Mouse (Mus musculus) midbrain, embryonic 11.5 days (tissue): ENCODE measurements around the gene Pnkp. TPM values are rescaled to one million over a fixed set of nuclear protein-coding genes. Genes with fewer than 3 reads are reported as not detected.
A peak's percentile ranks its signal among the peaks of the same experiment; 100 is the strongest.

Experiments used
- ATAC-seq: fragments of 200-750 bp; cut with Nextera tagmentation; 2 replicates; pipeline ENCODE4 v1.8.0; 2017; ENCODE audit warnings: moderate TSS enrichment, moderate library complexity; ENCODE audit not compliant: low FRiP score
- DNase-seq: peaks from one replicate; pipeline ENCODE4 v3.0.0; 2015; ENCODE audit warnings: low spot score; ENCODE audit errors: missing footprints
- H3K27ac ChIP-seq: fragments of 300-500 bp; sonication (generic); 2 replicates; pipeline ENCODE4 v1.5.1; 2014; ENCODE audit warnings: low read depth, low read length
- H3K27me3 ChIP-seq: fragments of 300-500 bp; sonication (generic); 2 replicates; pipeline ENCODE4 v1.6.1; 2014; ENCODE audit warnings: mild to moderate bottlenecking, low read length, moderate library complexity, mixed read lengths; ENCODE audit not compliant: control insufficient read depth, insufficient read depth
- H3K36me3 ChIP-seq: fragments of 300-500 bp; sonication (generic); 2 replicates; pipeline ENCODE4 v1.6.1; 2014; ENCODE audit warnings: mild to moderate bottlenecking, low read length, moderate library complexity, mixed read lengths; ENCODE audit not compliant: control insufficient read depth, insufficient read depth
- H3K4me1 ChIP-seq: fragments of 300-500 bp; sonication (generic); 2 replicates; pipeline ENCODE4 v1.6.1; 2014; ENCODE audit warnings: low read length; ENCODE audit not compliant: control insufficient read depth, insufficient read depth
- H3K4me2 ChIP-seq: fragments of 300-500 bp; sonication (generic); 2 replicates; pipeline ENCODE4 v1.6.1; 2014; ENCODE audit warnings: mild to moderate bottlenecking, moderate library complexity
- H3K4me3 ChIP-seq: fragments of 300-500 bp; sonication (generic); 2 replicates; pipeline ENCODE4 v1.5.1; 2014; ENCODE audit warnings: low read depth, low read length
- H3K9ac ChIP-seq: fragments of 300-500 bp; sonication (generic); 2 replicates; pipeline ENCODE4 v1.6.1; 2014; ENCODE audit warnings: low read length
- H3K9me3 ChIP-seq: fragments of 300-500 bp; sonication (generic); 2 replicates; pipeline ENCODE4 v1.6.1; 2016; ENCODE audit warnings: low read length; ENCODE audit not compliant: control insufficient read depth
- WGBS: fragments of 180-500 bp; shearing (Covaris S2); extraction: QIAGEN DNeasy Blood & Tissue Kit; methylation state at CpG from one replicate; pipeline ENCODE4 v1.1.7; 2014; 5-methylcytosine and 5-hydroxymethylcytosine counted together
- polyA plus RNA-seq: library from polyadenylated mRNA; unstranded; fragments of >200 nt; fragmentation: Nextera tagmentation; extraction: Ambion mirVana; gene quantifications from 2 replicates; pipeline ENCODE4 v1.2.1, GENCODE M21; 2014

The Pnkp gene
- polyA plus RNA-seq, 1 experiment from 2014 or later = 28.6 TPM

DNA sequence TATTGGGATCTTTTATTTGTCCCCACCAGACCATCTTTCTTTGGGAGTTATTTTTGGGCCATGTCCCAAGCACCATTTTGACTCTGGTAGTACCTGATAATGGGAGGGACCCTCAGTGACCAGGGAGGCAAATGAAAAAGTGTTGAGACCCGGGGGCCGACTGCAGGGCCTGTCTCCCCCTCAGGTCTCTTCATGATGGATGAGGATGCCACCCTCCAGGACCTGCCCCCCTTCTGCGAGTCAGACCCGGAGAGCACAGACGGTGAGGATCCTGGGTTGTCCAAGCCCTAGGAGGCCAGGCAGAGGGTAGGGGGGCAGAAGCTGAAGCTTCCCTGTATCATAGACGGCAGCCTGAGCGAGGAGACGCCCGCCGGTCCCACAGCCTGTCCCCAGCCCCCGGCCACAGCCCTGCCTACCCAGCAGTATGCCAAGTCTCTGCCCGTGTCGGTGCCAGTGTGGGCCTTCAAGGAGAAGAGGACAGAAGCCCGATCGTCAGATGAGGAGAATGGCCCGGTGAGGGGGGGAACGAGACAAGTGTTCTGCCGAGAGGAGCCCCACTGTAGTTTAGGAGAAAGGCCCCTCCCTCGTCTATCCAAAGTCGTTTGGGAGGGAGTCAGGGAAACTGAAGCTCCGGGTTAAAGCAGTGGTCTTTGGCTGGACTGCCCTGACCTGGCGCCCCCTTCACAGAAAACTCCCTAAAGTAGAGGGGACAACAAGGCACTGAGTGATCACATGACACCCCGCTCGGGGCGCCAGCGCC lies 3.2 kb upstream of the Pnkp start:
- H3K27ac ChIP-seq = peak overlapping the region; percentile 89
- H3K27me3 ChIP-seq = no peaks in the 10 kb centered on the region
- peaks cover 33% of the 10 kb centered on the region for H3K4me1 ChIP-seq
- 0 out of 2 replicates have a peak, but pooled peaks cover 2% of the 10 kb centered on the region for H3K36me3 ChIP-seq
- peak overlapping the region; percentile 78 for H3K4me2 ChIP-seq
- H3K9me3 ChIP-seq = no peaks in the 10 kb centered on the region
- ATAC-seq = peak; percentile 1; the same call in 1 of the 2 replicates
- H3K9ac ChIP-seq = peak overlapping the region; percentile 74
- peak; percentile 92 for DNase-seq
- peak overlapping the region; percentile 49 for H3K4me3 ChIP-seq
- WGBS = 37% methylated on average over 26 of the region's 26 CpGs

DNA sequence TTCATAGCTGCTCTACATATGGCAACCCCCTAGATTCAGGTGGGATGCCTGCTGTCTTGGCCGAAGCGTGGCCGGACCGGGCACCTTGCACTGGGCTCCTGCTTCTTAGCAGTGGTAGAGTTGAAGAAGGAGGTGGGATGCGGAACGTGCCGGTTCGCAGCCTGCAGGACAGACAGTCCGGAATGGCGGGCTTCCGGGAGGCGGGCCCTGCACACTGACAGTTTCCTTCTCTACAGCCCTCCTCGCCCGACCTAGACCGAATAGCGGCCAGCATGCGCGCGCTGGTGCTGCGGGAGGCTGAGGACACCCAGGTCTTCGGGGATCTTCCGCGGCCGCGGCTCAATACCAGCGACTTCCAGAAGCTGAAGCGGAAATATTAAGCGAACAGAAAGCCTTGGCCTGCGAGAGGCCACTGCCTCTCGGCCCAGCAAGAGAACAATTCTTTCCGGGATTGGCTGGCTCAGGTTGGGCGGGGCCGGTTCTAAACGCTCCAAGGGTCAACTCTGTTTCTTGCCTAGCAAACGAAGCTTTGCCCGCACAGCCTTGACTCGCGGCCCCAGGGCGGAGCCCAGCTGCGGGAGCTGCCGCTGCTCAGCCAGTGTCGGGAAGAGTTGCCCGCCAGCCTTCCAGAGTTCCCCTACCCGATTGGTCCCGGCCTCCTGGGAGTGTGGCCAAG lies 2.4 kb upstream of the Pnkp start:
- Histone ChIP-seq H3K4me2 (peak overlapping the region; percentile 78), H3K27ac (peak overlapping the region; percentile 89), H3K9ac (peak overlapping the region; percentile 74), H3K9me3 (no peaks in the 10 kb centered on the region), H3K4me3 (peak overlapping the region; percentile 49), H3K27me3 (no peaks in the 10 kb centered on the region), H3K4me1 (peaks cover 33% of the 10 kb centered on the region), H3K36me3 (0 out of 2 replicates have a peak, but pooled peaks cover 2% of the 10 kb centered on the region)
- 1% methylated on average over 45 of the region's 45 CpGs for WGBS
- DNase-seq (peak; percentile 95), ATAC-seq (peak; percentile 43)

DNA sequence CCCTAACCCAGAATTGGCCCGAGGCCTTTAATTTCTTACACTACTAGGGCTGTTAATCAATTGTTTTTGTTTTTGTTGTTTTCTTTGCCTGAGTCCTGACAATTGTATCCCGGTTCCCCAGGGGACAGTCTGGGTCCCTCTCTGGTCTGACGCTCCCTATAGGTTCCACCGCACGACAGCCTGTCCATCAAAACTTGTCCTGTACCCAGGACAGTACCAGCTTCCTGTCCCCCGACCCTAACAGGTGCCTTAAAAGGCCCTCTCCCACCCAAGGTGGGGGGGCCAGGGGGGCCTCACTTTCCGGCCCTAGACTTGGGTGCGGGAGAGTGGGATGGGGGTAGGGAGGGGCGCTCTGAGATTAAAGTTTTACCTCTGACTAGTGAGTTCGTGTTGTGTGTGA lies 1.9 kb upstream of the Pnkp start:
- WGBS = 44% methylated on average over 10 of the region's 10 CpGs
- H3K4me1 ChIP-seq = peaks cover 33% of the 10 kb centered on the region
- no peak for ATAC-seq

DNA sequence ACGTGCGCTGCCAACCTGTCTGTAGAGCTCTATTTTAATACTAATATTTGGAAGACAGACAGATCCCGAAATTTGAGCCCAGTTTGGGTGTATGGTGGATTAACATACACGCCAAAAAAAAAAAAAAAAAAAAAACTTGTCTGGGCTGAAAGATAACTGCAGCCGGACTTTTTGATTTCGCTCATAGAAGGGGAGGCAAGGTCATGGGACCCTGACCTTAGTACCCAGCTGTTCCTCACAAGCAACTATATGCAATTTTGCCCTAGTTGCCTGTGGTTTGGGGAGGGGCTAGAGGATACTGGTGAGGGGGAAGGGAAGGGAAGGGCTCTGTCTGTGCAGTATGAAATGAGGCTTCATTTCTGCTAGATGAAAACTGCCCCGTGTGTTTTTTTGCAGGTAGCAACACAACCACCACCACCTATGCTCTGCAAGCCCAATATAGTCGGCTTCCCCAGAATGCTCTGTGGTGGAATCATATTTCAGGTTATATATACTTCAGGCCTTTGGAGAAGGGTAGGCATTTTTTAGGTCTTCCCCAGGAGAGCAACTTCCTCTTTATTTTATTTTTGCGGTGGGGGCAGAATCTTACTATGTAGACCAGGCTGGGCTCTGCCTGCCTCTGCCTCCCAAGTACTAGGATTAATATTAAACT lies 548 bp upstream of the Pnkp start:
- H3K9me3 ChIP-seq = no peaks in the 10 kb centered on the region
- H3K4me3 ChIP-seq = peak overlapping the region; percentile 72; the same call in 1 of the 2 replicates
- H3K9ac ChIP-seq = no peak overlapping the region
- H3K36me3 ChIP-seq = peaks cover 2% of the 10 kb centered on the region; the same call in 1 of the 2 replicates
- no peaks in the 10 kb centered on the region for H3K27me3 ChIP-seq
- peak overlapping the region; percentile 95 for H3K4me2 ChIP-seq
- no peak overlapping the region for H3K27ac ChIP-seq
- H3K4me1 ChIP-seq = peaks cover 29% of the 10 kb centered on the region
- WGBS = 69% methylated on average over 9 of the region's 9 CpGs
- DNase-seq = no peak
- ATAC-seq = no peak

More for the DNA sequence above, 1.9 kb upstream of the Pnkp start:
- Histone ChIP-seq H3K9me3 (no peaks in the 10 kb centered on the region), H3K9ac (peak overlapping the region; percentile 74), H3K27ac (peak overlapping the region; percentile 89), H3K4me3 (peak overlapping the region; percentile 49), H3K4me2 (peak overlapping the region; percentile 78), H3K27me3 (no peaks in the 10 kb centered on the region), H3K36me3 (0 out of 2 replicates have a peak, but pooled peaks cover 2% of the 10 kb centered on the region)
- DNase-seq = no peak

DNA sequence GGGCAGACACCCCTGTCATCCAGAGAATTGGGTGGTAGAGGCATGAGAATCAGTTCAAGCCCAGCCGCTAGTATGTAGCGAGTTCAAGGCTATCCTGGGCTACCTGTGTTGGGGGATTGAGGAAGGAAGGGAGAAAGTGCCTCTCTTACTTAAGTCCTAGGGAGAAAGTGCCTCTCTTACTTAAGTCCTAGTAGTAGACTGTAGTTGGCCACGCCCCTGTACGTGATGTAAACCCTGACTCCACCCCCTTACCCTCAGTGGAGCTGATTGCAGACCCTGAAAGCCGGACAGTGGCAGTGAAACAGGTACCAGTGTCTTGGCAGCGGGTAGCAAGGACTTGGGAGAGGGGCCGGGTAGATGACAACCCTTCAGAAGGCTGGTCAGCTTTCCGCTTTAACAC lies 966 bp downstream of the Pnkp start:
- Histone ChIP-seq H3K4me3 (peak overlapping the region; percentile 72), H3K4me1 (peaks cover 29% of the 10 kb centered on the region), H3K36me3 (peaks cover 3% of the 10 kb centered on the region), H3K27me3 (no peaks in the 10 kb centered on the region), H3K4me2 (peak overlapping the region; percentile 95), H3K27ac (no peak overlapping the region), H3K9ac (peak overlapping the region; percentile 81), H3K9me3 (no peaks in the 10 kb centered on the region)
- ATAC-seq (no peak), DNase-seq (no peak)
- 31% methylated on average over 8 of the region's 8 CpGs for WGBS

DNA sequence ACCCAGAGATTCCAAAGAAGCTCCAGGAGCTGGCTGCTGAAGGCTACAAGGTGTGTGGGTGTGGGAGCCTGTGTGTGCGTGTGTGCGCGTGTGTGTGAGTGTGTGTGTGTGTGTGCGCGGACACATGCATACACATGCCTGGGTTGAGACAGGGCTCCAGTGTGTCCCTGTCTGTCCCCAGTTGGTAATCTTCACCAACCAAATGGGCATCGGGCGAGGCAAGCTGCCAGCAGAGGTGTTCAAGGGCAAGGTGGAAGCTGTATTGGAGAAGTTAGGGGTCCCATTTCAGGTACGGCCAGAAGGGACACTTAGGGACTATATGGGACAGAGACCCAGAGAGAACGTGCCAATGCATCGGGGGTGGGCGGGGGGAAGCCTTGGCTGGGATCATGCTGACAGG lies 3.0 kb downstream of the Pnkp start:
- Histone ChIP-seq H3K27ac (no peak overlapping the region), H3K4me2 (no peak overlapping the region), H3K4me1 (peaks cover 18% of the 10 kb centered on the region), H3K9ac (no peak overlapping the region), H3K27me3 (no peaks in the 10 kb centered on the region), H3K36me3 (peaks cover 20% of the 10 kb centered on the region), H3K9me3 (no peaks in the 10 kb centered on the region), H3K4me3 (no peak overlapping the region)
- DNase-seq = no peak
- ATAC-seq = no peak
- WGBS = 89% methylated on average over 11 of the region's 11 CpGs

DNA sequence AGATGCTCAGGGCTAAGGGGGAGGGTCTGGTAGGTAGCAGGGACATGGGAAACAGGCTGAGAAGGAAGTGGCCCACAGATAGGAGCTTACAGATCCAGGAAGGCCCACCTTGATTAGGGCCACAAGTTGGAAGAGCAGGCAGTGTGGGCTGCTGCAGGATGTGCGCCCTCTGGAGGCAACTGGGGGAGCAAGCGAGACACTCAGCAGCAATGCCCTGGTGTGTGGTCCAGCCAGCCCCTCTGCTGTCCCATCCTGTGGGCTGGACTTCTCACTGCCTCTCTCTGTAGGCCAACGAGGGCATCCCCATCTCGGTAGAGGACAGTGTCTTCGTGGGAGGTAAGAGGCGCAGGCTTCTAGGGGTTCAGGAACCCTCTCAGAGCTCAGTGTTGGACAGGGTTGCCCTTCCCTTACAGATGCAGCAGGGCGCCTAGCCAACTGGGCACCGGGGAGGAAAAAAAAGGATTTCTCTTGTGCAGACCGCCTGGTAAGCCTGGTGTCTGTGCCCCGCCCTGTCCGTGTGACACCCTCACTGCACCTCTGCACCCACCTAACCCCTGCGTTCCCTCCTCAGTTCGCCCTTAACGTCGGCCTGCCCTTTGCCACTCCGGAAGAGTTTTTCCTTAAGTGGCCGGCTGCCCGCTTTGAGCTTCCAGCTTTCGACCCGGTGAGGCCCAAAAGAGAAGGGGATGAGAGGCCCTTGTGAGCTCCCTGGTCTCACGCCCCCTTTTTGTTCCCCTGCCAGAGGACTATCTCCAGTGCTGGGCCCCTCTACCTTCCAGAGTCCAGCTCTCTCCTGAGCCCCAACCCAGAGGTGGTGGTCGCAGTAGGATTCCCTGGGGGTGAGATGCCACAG lies 3.9 kb downstream of the Pnkp start:
- no peaks in the 10 kb centered on the region for H3K27me3 ChIP-seq
- H3K4me3 ChIP-seq = peak overlapping the region; percentile 5; the same call in 1 of the 2 replicates
- peak overlapping the region; percentile 20 for H3K27ac ChIP-seq
- H3K4me2 ChIP-seq = no peak overlapping the region; the same call in 1 of the 2 replicates
- no peaks in the 10 kb centered on the region for H3K9me3 ChIP-seq
- WGBS = 61% methylated on average over 22 of the region's 22 CpGs
- no peak overlapping the region for H3K9ac ChIP-seq
- H3K36me3 ChIP-seq = peaks cover 24% of the 10 kb centered on the region
- peaks cover 15% of the 10 kb centered on the region for H3K4me1 ChIP-seq
- peak; percentile 94 for DNase-seq
- peak; percentile 56 for ATAC-seq

DNA sequence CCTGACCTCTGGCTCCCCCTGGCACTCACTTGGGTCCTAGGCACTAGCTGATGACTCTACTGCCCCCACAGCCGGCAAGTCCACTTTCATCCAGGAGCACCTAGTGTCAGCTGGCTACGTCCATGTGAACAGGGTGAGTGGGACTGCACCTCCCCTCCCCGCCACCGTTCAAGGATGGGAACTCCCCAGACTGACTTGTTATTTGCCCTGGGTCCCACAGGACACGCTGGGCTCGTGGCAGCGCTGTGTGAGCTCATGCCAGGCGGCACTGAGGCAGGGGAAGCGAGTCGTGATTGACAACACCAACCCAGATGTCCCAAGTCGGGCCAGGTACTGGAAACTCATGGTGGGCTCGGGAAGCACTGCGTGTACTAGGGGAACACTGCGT lies 4.5 kb downstream of the Pnkp start:
- 86% methylated on average over 14 of the region's 14 CpGs for WGBS

More for the DNA sequence above, 4.5 kb downstream of the Pnkp start:
- no peak overlapping the region for H3K4me2 ChIP-seq
- ATAC-seq = no peak
- peaks cover 26% of the 10 kb centered on the region for H3K36me3 ChIP-seq
- H3K4me1 ChIP-seq = peaks cover 16% of the 10 kb centered on the region
- no peak overlapping the region for H3K9ac ChIP-seq
- no peak overlapping the region; the same call in 1 of the 2 replicates for H3K27ac ChIP-seq
- H3K27me3 ChIP-seq = no peaks in the 10 kb centered on the region
- no peak overlapping the region for H3K4me3 ChIP-seq
- DNase-seq = no peak
- no peaks in the 10 kb centered on the region for H3K9me3 ChIP-seq
